In the genomic region with DNA sequence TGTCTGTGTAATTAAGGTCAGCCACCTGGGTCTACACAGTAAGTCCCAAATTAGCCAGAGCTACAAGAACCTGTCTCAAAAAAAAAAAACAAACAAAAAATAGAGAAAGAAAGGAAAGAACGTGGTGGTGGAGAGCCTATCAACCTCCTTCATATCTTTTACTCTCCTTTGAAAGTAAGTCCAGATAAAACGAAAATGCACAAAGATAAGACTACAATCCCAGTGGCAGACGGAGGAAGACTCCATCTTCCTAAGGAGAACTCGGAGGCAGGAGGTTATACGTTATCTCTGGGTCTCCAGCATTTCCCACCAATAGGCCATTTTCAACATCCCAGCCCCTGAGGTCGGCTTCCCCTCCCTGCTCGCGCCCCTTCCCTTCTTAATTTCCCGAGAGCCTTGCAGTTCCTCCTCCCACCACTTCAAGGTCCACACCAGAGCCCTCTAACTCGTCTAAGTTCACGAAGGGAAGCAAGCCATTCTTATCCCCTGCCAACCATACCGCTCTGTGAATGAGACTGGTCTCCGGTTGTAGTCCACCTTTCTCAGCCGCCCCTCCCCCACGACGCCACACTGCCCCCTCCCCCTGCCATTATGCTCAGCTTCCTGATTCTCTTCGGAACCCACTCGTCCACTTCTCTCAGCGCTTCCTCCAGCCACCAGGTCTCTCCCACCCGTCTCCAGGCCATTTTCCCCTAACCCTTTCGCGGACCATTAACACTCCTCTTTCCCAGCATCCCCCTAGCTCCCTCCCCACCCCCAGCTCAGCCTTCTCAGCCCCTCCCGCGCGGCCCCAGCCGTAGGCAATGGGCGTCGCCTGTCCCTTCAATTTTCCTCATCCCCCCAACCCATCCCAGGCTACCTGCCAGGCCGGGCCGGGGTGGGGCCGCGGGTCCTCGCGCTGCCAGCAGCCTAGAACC, we compare ENCODE assay signal across 8 mouse cellular contexts. TPM values are rescaled to one million over a fixed set of nuclear protein-coding genes. Genes with fewer than 3 reads are reported as not detected.
A peak's percentile ranks its signal among the peaks of the same experiment; 100 is the strongest.
DNase-seq lines count a peak whose midpoint lies in the region; ATAC-seq lines count a peak whose summit lies in the region.

No protein-coding gene starts in this region.

- peak overlapping the region; percentile 84 for H3K4me2 ChIP-seq in heart, embryonic 14.5 days (ENCODE audit: low read length)

- peak overlapping the region; percentile 66 to 78 for H3K4me3 ChIP-seq in heart, embryonic 14.5 days (ENCODE audit: control insufficient read depth in 1 of 2, insufficient read depth in 1 of 2, low read depth in 1 of 2, low read length in 2 of 2)

- H3K36me3 ChIP-seq in heart, embryonic 14.5 days (ENCODE audit: control insufficient read depth, insufficient read depth, low read length), result peaks cover 60% of the 10 kb centered on the region

- H3K4me1 ChIP-seq in heart, embryonic 14.5 days (ENCODE audit: control insufficient read depth in 2 of 2, insufficient read depth in 2 of 2, low read length in 2 of 2), result peaks cover 14 to 31% of the 10 kb centered on the region in 2 experiments

- peak; percentile 2 for ATAC-seq in heart, embryonic 14.5 days (ENCODE audit: insufficient number of reproducible peaks, insufficient read depth, low FRiP score, low read depth)
- peak; percentile 38 for ATAC-seq in megakaryocyte progenitor cell, adult 5-6 weeks (replicated peaks; ENCODE audit: poor library complexity)

- peak; percentile 26 to 48 for DNase-seq in adrenal gland, adult 18-20 months (ENCODE audit: low spot score in 2 of 2)
- DNase-seq in adrenal gland, postnatal 4 days (ENCODE audit: low spot score in 2 of 2), result no peak
- peak; percentile 62 for DNase-seq in 416B (ENCODE audit: low read depth)
- DNase-seq in embryo, embryonic 10.5 days (ENCODE audit: low spot score), result peak; percentile 69
- peak; percentile 45 to 75 for DNase-seq in kidney, postnatal 36 days
- DNase-seq in spleen, postnatal 4 days (ENCODE audit: low spot score in 2 of 2), result peak; percentile 46 to 79

- peak overlapping the region; percentile 83 for H3K9ac ChIP-seq in heart, embryonic 14.5 days (ENCODE audit: low read length)

- H3K27me3 ChIP-seq in heart, embryonic 14.5 days (ENCODE audit: control insufficient read depth, insufficient read depth, low read length), result no peaks in the 10 kb centered on the region

- WGBS in heart, embryonic 14.5 days, result under 1% methylated on average over 34 of the region's 34 CpGs

- H3K27ac ChIP-seq in heart, embryonic 14.5 days (replicated peaks in 1 of 2; ENCODE audit: control insufficient read depth in 1 of 2, insufficient read depth in 1 of 2, low read depth in 2 of 2, low read length in 2 of 2), result peak overlapping the region; percentile 91 to 93

- no peaks in the 10 kb centered on the region for H3K9me3 ChIP-seq in heart, embryonic 14.5 days (ENCODE audit: control insufficient read depth, low read length)

RNA-seq across cellular contexts. Expression of gene Klhdc3, which starts 0.6 kb away (rescaled TPM):
- 10 to 100 TPM; 47.6 to 69.9 TPM for total RNA-seq in adrenal gland, adult 18-20 months (2021)
- 100 to 1,000 TPM; 102 to 107 TPM for total RNA-seq in adrenal gland, postnatal 4 days (2021)
- polyA plus RNA-seq in heart, embryonic 14.5 days (2014; fragmentation: Nextera tagmentation; extraction: Ambion mirVana), result 145 and 157 TPM in 2 replicates
- 36.4 and 40.8 TPM in 2 replicates for total RNA-seq in megakaryocyte progenitor cell, adult 5-6 weeks (2015)
- 26.3 and 27.8 TPM in 2 replicates for total RNA-seq in megakaryocyte progenitor cell, adult 5-6 weeks (2017)

RNA-seq across cellular contexts. Expression of gene Mea1, which starts 1.5 kb away (rescaled TPM):
- total RNA-seq in adrenal gland, adult 18-20 months (2021), result 100 to 1,000 TPM; 100 to 107 TPM
- 10 to 100 TPM; 83.2 to 87.1 TPM for total RNA-seq in adrenal gland, postnatal 4 days (2021)
- 125 and 129 TPM in 2 replicates for polyA plus RNA-seq in heart, embryonic 14.5 days (2014; fragmentation: Nextera tagmentation; extraction: Ambion mirVana)
- 47.6 and 53.5 TPM in 2 replicates for total RNA-seq in megakaryocyte progenitor cell, adult 5-6 weeks (2015)
- 74.9 and 77.6 TPM in 2 replicates for total RNA-seq in megakaryocyte progenitor cell, adult 5-6 weeks (2017)

RNA-seq across cellular contexts. Expression of gene Rrp36, which starts 5.9 kb away (rescaled TPM):
- 10 to 100 TPM; 25.9 to 29.8 TPM for total RNA-seq in adrenal gland, adult 18-20 months (2021)
- 10 to 100 TPM; 25.2 to 26.9 TPM for total RNA-seq in adrenal gland, postnatal 4 days (2021)
- 33.9 and 36.9 TPM in 2 replicates for polyA plus RNA-seq in heart, embryonic 14.5 days (2014; fragmentation: Nextera tagmentation; extraction: Ambion mirVana)
- total RNA-seq in megakaryocyte progenitor cell, adult 5-6 weeks (2015), result 12.4 and 13.6 TPM in 2 replicates
- 70.4 and 89.7 TPM in 2 replicates for total RNA-seq in megakaryocyte progenitor cell, adult 5-6 weeks (2017)

RNA-seq across cellular contexts. Expression of gene Ppp2r5d, which starts 24.8 kb away (rescaled TPM):
- total RNA-seq in adrenal gland, adult 18-20 months (2021), result 10 to 100 TPM; 40.2 to 46.5 TPM
- 10 to 100 TPM; 57.7 to 60.1 TPM for total RNA-seq in adrenal gland, postnatal 4 days (2021)
- 42.7 and 46.3 TPM in 2 replicates for polyA plus RNA-seq in heart, embryonic 14.5 days (2014; fragmentation: Nextera tagmentation; extraction: Ambion mirVana)
- 25.6 and 26.9 TPM in 2 replicates for total RNA-seq in megakaryocyte progenitor cell, adult 5-6 weeks (2015)
- total RNA-seq in megakaryocyte progenitor cell, adult 5-6 weeks (2017), result 44.1 and 46.1 TPM in 2 replicates

RNA-seq across cellular contexts. Expression of gene Cul7, which starts 30.0 kb away (rescaled TPM):
- 10 to 100 TPM; 32.1 to 36.3 TPM for total RNA-seq in adrenal gland, adult 18-20 months (2021)
- total RNA-seq in adrenal gland, postnatal 4 days (2021), result 10 to 100 TPM; 88.3 to 97.5 TPM
- polyA plus RNA-seq in heart, embryonic 14.5 days (2014; fragmentation: Nextera tagmentation; extraction: Ambion mirVana), result 31.3 and 34.3 TPM in 2 replicates
- 7.3 and 7.6 TPM in 2 replicates for total RNA-seq in megakaryocyte progenitor cell, adult 5-6 weeks (2015)
- total RNA-seq in megakaryocyte progenitor cell, adult 5-6 weeks (2017), result 9.1 and 14.3 TPM in 2 replicates

Comparison
In these comparisons a context has a peak if more than half of its experiments do, and no peak if none do; other contexts are left out.
1. DNase-seq: peak in adrenal gland, adult 18-20 months (2 of 2), 416B (single experiment), embryo, embryonic 10.5 days (single experiment), kidney, postnatal 36 days (2 of 2) and spleen, postnatal 4 days (2 of 2); none in adrenal gland, postnatal 4 days (0 of 2).